Mouse (Mus musculus) hindlimb bud, embryonic 11.5 days (tissue): ENCODE data around the gene Nid1.
"Not testable (repeated sequence)": the region's sequence is repeated elsewhere in the genome, so short reads cannot be mapped to it uniquely, and the experiment has no call there.

ENCODE experiments used
- DNase-seq: peaks from one replicate; pipeline ENCODE4 v3.0.0-alpha.2; 2012; ENCODE audit warnings: low read depth, low spot score; ENCODE audit errors: extremely low spot score

Gene Nid1

DNA sequence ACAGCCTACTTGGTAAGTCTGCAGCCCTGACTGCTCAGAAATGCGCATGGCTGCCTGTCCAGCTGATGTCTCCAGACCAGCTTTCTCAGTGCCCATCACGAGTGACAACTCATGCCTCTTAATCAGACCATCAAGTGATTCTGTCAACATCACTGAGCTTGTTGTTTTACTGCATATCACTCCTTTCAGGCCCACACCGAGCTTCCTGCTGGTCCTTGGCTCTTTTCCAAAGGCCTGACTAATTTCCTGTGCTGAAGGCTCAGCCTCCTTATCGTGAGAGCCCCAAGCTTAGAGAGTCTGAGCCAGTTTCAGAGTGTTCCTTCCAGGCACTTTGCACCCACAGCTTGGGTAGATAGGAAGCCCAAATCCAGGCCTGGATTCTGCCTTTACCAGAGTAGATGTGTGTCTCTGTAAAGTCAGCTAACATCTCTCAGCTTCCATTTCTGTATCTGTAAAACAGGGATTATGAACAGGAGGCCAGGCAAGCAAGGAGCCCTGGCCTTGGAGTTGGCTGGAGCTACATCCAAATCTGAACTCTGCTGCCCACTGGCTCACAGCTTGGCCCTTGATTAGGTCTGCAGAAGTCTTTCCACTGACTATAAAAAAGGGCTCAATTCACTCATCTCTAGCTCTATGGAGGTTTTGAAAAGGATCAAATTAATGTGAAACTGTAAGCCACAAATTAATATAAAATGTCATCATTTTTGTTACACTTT lies 101.4 kb downstream of the Nid1 start:
- no peak for DNase-seq

DNA sequence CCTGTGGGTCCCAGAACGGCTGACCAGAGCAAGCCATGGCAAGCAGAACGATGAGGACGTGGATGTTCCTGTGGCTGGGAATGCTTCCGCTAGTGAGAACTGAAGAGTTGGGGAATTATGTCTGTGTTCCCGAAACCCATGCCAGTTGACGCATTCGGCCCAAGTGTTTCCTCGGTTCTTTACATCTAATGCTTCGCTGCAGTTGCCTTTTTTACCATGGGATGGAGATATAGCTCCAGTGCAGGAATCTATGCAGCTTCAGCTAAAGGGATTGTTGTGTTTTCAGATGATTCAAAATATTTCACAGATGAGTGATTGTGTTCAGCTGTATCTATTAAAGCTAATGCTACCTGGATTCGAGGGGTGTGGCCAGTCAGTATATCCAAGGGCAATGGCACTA lies 105.7 kb downstream of the Nid1 start:
- not testable (repeated sequence) for DNase-seq

DNA sequence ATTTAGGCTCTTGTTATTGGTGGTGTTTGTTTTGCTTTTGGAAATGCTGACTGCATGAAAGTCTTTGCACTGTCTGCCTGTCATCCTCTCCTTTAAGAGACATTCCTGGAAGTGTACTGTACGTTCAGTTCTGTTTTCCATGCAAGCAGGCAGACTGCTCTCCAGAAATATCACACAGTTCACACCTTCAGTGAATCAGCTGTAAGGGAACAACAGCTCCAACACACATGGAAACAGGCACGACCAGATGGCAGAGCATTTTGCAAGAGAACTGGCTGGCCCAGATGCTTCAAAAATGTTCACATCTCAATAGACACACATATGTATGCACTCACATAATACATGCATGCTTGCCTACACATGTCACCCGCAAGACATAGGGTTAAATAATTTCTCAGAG lies 109.4 kb downstream of the Nid1 start:
- DNase-seq, result no peak

DNA sequence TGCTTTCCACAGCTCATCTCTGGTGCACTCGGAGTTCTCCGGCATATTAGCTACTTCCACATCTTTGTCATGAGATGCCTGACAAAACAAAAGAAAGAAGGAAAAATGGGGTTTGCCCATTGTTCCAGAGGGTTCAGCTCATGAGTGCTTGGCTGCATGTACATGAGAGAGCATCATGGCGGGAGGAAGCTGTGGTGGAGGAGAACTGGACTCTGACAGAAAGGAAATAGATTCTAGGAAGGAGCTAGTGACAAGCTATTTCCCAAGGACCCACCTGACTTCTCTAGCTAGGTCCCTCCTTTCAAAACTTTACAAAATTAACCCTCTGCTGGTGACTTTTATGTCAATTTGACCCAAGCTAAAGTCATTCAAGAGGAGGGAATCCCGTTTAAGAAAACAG lies 110.5 kb downstream of the Nid1 start:
- DNase-seq, result no peak

DNA sequence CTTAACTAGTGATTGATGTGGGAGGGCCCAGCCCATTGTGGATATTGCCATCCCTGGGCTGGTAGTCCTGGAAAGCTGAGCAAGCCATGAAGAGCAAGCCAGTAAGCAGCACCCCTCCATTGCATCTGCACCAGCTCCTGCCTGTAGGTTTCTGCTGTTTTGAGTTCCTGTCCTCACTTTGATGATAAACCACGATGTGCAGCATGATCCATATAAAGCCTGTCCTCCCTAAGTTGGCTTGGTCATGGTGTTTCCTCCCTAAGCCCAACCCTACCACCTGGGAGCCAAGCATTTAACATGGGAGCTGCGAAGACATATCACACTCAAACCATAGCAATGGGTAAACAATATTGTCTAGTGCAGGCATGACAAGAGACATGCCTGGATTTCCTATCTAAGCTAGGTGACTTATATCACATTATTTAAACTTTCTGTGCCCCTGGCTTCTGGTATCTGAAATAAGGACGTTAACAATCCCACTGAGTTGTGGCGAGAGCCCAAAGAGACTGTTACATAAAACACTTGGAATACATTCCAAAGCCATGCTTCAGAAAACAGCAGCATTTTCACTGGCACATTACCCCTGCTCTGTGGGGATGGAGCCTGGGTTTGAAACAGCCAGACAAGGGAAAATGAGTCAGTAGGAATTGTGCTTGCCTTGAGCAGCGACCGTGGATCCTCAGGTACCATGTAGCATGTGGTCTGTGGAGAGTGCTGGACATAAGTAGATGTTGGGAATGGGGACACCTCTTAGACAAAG lies 111.3 kb downstream of the Nid1 start:
- DNase-seq, result no peak

DNA sequence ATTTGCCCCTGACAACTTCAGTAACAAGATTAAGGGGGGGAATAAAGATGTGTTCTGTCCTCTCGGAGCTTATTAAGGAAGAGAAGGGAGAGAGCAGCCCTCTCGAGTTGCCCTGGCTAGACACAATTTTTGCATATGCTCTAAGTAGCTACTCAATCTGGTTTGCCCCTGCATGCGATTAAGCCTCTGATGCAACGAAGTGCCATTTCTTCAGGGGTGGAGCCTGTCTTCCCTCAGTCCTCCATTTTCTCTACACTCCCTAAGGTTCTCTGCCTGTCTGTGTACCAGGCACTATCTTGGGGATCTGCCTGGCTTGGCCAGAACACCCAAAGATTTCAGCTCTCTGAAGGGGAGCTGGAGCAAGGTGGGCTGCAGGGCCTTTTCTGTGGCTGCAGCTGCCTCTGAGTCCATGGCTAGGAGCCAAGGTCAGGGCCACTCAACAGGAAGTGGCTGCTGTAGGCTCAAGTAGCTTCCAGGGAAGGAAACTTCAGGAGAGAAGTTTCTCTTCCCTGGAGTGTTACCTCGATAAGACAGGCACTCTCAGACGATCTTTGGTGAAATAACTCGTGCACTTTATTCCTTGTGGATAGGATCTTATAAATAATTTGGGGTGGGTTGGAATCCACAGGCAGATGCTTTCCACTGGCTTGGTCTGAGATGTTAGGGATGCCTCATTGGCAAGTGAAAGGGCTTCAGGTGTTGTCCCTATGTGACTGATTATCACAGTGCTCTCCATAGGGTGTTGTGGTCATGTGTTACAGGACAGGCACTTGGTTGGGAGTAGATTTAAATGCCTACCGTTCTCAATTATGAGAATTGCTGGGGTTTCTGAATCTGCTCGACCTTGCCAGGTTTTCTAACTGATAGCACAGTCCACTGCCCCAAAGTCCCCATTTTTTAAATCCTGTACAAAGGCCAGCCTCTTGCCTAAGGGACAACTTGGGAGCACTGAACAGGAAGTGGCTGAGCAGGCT lies 112.6 kb downstream of the Nid1 start:
- DNase-seq, result no peak

DNA sequence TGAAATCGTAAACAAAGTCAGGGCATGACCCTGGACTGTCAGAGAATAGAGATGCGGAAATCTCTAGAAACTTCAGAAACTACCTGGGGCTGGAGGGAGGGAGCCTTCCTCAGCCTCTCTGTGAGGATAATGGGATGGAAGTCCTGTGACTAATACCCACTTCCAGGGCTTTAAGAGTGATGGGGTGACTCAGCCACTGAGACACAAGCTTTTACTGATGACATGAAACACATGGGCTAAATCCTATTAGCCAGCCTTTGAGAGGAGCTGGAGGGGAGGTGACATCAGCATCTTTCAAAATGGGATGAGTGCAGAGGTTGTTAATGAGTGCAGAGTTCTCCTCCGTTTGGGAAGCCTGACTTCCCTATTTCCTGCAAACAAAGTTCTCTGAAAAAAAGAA lies 114.7 kb downstream of the Nid1 start:
- no peak for DNase-seq

DNA sequence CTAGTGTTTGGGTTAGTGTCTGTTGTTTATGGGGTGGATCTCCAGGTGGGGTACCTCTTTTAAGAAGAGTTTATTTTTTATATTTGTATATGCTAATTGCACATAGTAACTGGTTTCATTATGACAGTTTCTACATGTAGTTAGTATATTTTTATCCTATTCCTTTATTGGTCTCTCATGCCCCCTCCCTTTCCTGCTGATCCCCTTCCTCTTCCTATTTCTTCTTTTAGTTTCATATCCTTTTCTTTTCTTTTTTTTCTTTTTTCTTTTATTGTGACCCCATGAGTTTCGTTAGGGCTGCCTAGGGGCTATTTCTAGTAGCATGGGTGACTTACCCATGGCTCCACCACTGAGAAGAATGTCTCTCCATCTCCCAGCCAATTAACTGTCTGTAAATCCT lies 116.3 kb downstream of the Nid1 start:
- no peak for DNase-seq

DNA sequence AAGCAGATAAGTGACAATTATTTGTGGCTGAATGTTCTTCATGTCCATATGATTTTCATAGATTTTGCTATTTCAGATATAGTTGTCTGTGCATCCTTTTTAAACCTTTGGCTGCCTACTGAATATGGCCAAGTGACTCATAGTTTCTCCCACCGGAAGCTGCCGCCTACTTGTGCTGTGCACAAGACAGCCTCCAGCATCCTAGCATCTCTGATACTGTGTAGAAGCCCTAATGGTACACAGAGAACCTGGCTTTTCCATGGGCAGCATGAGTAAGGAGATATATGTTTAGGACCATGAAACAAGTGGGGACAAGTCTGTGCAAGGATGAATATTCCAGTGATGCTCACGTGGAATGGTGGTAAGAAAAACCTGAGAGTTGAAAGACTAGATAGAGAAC lies 117.8 kb downstream of the Nid1 start:
- DNase-seq, result no peak

DNA sequence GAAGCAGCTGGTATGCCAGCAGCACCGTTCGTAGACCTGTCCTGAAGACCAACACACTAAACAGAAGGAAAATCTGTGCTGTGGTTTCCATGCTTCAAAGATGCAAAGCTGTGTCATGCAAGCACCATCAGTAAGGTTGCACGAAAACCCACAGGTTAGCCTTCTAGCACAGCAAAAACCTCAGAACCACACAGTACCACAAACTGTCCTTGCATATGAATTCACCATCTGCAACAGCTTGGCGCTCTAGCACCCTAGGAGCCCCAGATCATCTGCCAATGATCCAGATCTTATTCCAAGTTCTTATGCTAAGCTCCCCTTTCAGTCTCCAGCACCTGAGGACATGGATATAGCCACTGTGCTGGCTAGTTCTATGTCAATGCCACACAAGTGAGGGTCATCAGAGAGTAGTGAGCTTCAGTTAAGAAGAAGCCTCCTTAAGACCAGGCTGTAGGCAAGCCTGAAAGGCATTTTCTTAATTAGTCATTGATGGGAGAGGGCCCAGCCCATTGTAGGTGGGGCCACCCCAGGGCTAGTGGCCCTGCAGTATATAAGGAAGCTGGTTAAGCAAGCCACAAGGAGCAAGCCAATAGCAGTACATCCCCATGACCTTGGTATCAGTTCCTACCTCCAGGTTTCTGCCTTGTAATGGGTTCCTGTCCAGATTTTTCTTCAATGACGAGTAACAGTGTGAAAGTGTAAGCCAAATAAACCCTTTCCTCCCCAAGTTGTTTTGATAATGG lies 119.8 kb downstream of the Nid1 start:
- DNase-seq, result no peak

DNA sequence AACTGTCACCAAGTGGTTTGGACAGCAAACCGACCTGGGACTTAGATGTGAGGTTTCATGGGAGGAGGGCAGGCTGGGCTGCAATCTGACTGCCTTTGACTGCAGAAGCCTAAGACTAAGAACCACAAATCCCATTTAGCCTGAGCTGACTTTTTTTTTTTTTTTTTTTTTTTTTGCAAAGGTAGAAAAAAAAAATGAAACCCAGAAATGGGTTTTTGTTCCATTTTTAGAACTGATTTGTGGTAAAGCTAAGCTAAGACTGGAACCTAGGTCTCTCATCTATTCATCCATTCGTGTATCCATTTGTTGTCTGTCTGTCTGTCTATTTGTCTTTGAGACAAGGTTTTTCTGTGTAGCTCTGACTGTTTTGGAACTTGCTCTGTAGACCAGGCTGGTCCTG lies 120.9 kb downstream of the Nid1 start:
- DNase-seq, result no peak

DNA sequence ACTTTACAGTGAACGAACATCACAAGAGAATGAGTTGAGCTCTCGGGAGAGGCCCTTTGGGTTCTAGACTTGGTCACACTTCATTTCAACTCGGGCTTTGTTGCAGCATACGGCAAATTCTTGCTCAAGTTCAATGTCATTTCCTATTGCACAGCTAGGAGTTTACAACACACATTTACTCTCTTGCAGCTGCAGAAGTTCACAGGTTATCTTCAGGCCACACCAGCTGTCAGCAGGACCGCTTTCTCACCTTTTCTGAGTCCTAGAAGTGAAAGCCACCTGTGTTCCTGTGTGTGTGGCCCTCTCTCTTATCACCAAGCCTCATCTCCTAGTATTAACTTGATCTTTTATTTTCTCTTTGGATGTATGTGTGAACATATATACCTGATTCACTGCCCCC lies 121.5 kb downstream of the Nid1 start:
- no peak for DNase-seq
